Mouse (Mus musculus): Measurements from ENCODE around the gene Tns3.

- TF ChIP-seq CTCF (IDR thresholded peaks at IDR 0.05; ENCODE audit: insufficient read depth, low read depth, low read length) (no peak), POLR2A (IDR thresholded peaks at IDR 0.05; ENCODE audit: insufficient read depth, low read depth, low read length) (no peak)
Observed at GRCm38 (mm10) chr11:8688907-8689306, 24.6 kb upstream of the Tns3 start.
